Comparison of ENCODE assay signal across 25 mouse cellular contexts in the genomic region with DNA sequence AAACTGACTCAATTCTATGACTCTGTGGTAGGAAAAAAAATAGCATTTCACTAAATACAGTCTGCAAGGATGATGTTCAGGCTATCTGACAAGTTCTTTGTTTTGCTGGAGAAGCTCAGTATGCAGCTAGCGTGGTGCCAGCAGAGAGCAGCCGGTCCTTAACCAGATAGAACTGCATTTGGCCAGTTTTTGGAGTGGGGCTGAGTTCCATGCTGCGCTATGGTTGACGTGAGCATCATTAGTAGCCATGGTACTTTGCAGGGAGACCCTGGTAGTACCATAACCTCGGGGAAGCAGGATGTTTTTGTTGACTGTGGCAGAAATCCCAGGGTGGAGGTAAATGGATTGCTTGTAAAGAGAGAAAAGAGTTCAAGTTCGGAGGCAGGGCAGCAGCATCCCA. TPM values are rescaled to one million over a fixed set of nuclear protein-coding genes. Genes with fewer than 3 reads are reported as not detected.
DNase-seq lines count a peak whose midpoint lies in the region; ATAC-seq lines count a peak whose summit lies in the region.
"Had no signal": no experiment of that assay in that cellular context is flagged by ENCODE, and none has a peak within 500 bp of the region (broad histone marks: within the 10 kb centered on the region; RNA-seq: fewer than 3 reads in every experiment).

No protein-coding gene starts in this region.

- H3K4me3 ChIP-seq in forebrain, embryonic 16.5 days (replicated peaks; ENCODE audit: low read length), result no peak overlapping the region
- no peak overlapping the region for H3K4me3 ChIP-seq in forebrain, embryonic 15.5 days
- H3K4me3 ChIP-seq in limb, embryonic 11.5 days (ENCODE audit: low read depth, low read length), result no peak overlapping the region
- no peak overlapping the region for H3K4me3 ChIP-seq in limb, embryonic 10.5 days
- H3K4me3 ChIP-seq: embryonic facial prominence, embryonic 15.5 days; kidney, embryonic 15.5 days; midbrain, embryonic 12.5 days; neural tube, embryonic 15.5 days; stomach, embryonic 15.5 days had no signal

- H3K36me3 ChIP-seq in forebrain, embryonic 16.5 days (ENCODE audit: control insufficient read depth, insufficient read depth), result no peaks in the 10 kb centered on the region
- H3K36me3 ChIP-seq in forebrain, embryonic 15.5 days, result no peaks in the 10 kb centered on the region
- H3K36me3 ChIP-seq in limb, embryonic 11.5 days (ENCODE audit: control insufficient read depth, insufficient read depth, low read length), result no peaks in the 10 kb centered on the region
- peaks cover 8% of the 10 kb centered on the region; the same call in 1 of the 2 replicates for H3K36me3 ChIP-seq in limb, embryonic 10.5 days
- H3K36me3 ChIP-seq: embryonic facial prominence, embryonic 15.5 days; kidney, embryonic 15.5 days; neural tube, embryonic 15.5 days; stomach, embryonic 15.5 days had no signal

- no peak overlapping the region for H3K9ac ChIP-seq in forebrain, embryonic 16.5 days (replicated peaks; ENCODE audit: low read depth, low read length)
- H3K9ac ChIP-seq in forebrain, embryonic 15.5 days (replicated peaks), result no peak overlapping the region
- no peak overlapping the region for H3K9ac ChIP-seq in limb, embryonic 11.5 days (ENCODE audit: low read length)
- H3K9ac ChIP-seq: embryonic facial prominence, embryonic 15.5 days; hindbrain, embryonic 14.5 days; kidney, embryonic 15.5 days; liver, embryonic 14.5 days; midbrain, embryonic 12.5 days; neural tube, embryonic 15.5 days; stomach, embryonic 15.5 days had no signal

- no peak overlapping the region for H3K27ac ChIP-seq in forebrain, embryonic 16.5 days (ENCODE audit: low read length)
- no peak overlapping the region for H3K27ac ChIP-seq in forebrain, embryonic 15.5 days (replicated peaks)
- no peak overlapping the region for H3K27ac ChIP-seq in limb, embryonic 11.5 days (replicated peaks; ENCODE audit: low read depth, low read length)
- no peak overlapping the region for H3K27ac ChIP-seq in limb, embryonic 10.5 days
- H3K27ac ChIP-seq: embryonic facial prominence, embryonic 15.5 days; hindbrain, embryonic 14.5 days; kidney, embryonic 15.5 days; liver, embryonic 14.5 days; midbrain, embryonic 12.5 days; neural tube, embryonic 15.5 days; stomach, embryonic 15.5 days had no signal

- no peak overlapping the region for H3K4me2 ChIP-seq in forebrain, embryonic 16.5 days (ENCODE audit: low read length)
- H3K4me2 ChIP-seq in forebrain, embryonic 15.5 days (replicated peaks), result no peak overlapping the region
- no peak overlapping the region for H3K4me2 ChIP-seq in limb, embryonic 11.5 days (ENCODE audit: low read depth, severe bottlenecking)
- H3K4me2 ChIP-seq: embryonic facial prominence, embryonic 15.5 days; heart, embryonic 11.5 days; hindbrain, embryonic 14.5 days; kidney, embryonic 15.5 days; midbrain, embryonic 12.5 days; neural tube, embryonic 15.5 days; stomach, embryonic 15.5 days had no signal

- peak; percentile 66; the same call in 1 of the 2 replicates for ATAC-seq in forebrain, embryonic 16.5 days
- no peak for ATAC-seq in forebrain, embryonic 15.5 days (replicated peaks)
- no peak for ATAC-seq in limb, embryonic 11.5 days (ENCODE audit: insufficient number of reproducible peaks, low FRiP score, low TSS enrichment, low read depth)
- ATAC-seq: intestine, postnatal 0 days; lung, postnatal 0 days; Patski had no signal

- DNase-seq in limb, embryonic 11.5 days (ENCODE audit: low spot score), result peak; percentile 24
- no peak for DNase-seq in limb, embryonic 10.5 days (ENCODE audit: low spot score)
- DNase-seq in R1 (ENCODE audit: low read depth, low spot score), result peak; percentile 55
- DNase-seq in retina, postnatal 1 day, result peak; percentile 17
- DNase-seq in right cerebral cortex, adult 18-20 months, result no peak
- DNase-seq: adrenal gland, postnatal 25 days; cerebellum, adult 8-10 months; gastrocnemius, postnatal 36 days; heart, postnatal 10 days; layer of hippocampus, adult 9-11 months; thymus, adult 18-20 months; thymus, postnatal 4 days had no signal

- WGBS in forebrain, embryonic 16.5 days, result 71% methylated on average over 6 of the region's 6 CpGs
- WGBS in forebrain, embryonic 15.5 days, result 67% methylated on average over 6 of the region's 6 CpGs
- WGBS in limb, embryonic 11.5 days, result 60% methylated on average over 6 of the region's 6 CpGs
- 65% methylated on average over 6 of the region's 6 CpGs for WGBS in limb, embryonic 10.5 days

- H3K9me3 ChIP-seq in forebrain, embryonic 16.5 days (ENCODE audit: control insufficient read depth, low read length), result no peaks in the 10 kb centered on the region
- no peaks in the 10 kb centered on the region for H3K9me3 ChIP-seq in forebrain, embryonic 15.5 days
- no peaks in the 10 kb centered on the region for H3K9me3 ChIP-seq in limb, embryonic 11.5 days (ENCODE audit: control insufficient read depth, low read length)
- no peaks in the 10 kb centered on the region for H3K9me3 ChIP-seq in limb, embryonic 10.5 days (replicated peaks)
- H3K9me3 ChIP-seq: embryonic facial prominence, embryonic 15.5 days; kidney, embryonic 15.5 days; midbrain, embryonic 12.5 days; neural tube, embryonic 15.5 days; stomach, embryonic 15.5 days had no signal

- H3K27me3 ChIP-seq in forebrain, embryonic 16.5 days (replicated peaks; ENCODE audit: control insufficient read depth, insufficient read depth, low read length), result no peaks in the 10 kb centered on the region
- no peaks in the 10 kb centered on the region for H3K27me3 ChIP-seq in forebrain, embryonic 15.5 days
- no peaks in the 10 kb centered on the region for H3K27me3 ChIP-seq in limb, embryonic 11.5 days (ENCODE audit: control insufficient read depth, insufficient read depth, low read length)
- H3K27me3 ChIP-seq in limb, embryonic 10.5 days (ENCODE audit: low read depth, poor library complexity, severe bottlenecking), result no peaks in the 10 kb centered on the region
- H3K27me3 ChIP-seq: embryonic facial prominence, embryonic 15.5 days; kidney, embryonic 15.5 days; midbrain, embryonic 12.5 days; neural tube, embryonic 15.5 days; Patski; stomach, embryonic 15.5 days had no signal

- peaks cover 4% of the 10 kb centered on the region; the same call in 1 of the 2 replicates for H3K4me1 ChIP-seq in forebrain, embryonic 16.5 days (replicated peaks; ENCODE audit: control insufficient read depth, insufficient read depth, low read length)
- H3K4me1 ChIP-seq in forebrain, embryonic 15.5 days, result 0 out of 2 replicates have a peak, but pooled peaks cover 4% of the 10 kb centered on the region
- H3K4me1 ChIP-seq in limb, embryonic 11.5 days (ENCODE audit: control insufficient read depth, insufficient read depth, low read length), result no peaks in the 10 kb centered on the region
- peaks cover 10% of the 10 kb centered on the region for H3K4me1 ChIP-seq in limb, embryonic 10.5 days
- H3K4me1 ChIP-seq: embryonic facial prominence, embryonic 15.5 days; kidney, embryonic 15.5 days; neural tube, embryonic 15.5 days; stomach, embryonic 15.5 days had no signal

RNA-seq across cellular contexts. Expression of gene Tpbg, which starts 14.3 kb away (rescaled TPM):
- 7.0 and 8.3 TPM in 2 replicates for polyA plus RNA-seq in forebrain, embryonic 16.5 days (2015; fragmentation: Nextera tagmentation; extraction: Ambion mirVana)
- polyA plus RNA-seq in forebrain, embryonic 15.5 days (2015; fragmentation: Nextera tagmentation; extraction: Ambion mirVana), result 11.7 and 12.0 TPM in 2 replicates
- 26.3 and 29.2 TPM in 2 replicates for polyA plus RNA-seq in limb, embryonic 11.5 days (2014; fragmentation: Nextera tagmentation; extraction: Ambion mirVana)
- polyA plus RNA-seq in limb, embryonic 10.5 days (2016; fragmentation: Nextera tagmentation; extraction: Ambion mirVana), result 19.4 and 23.5 TPM in 2 replicates

Comparison
In these comparisons a context has a peak if more than half of its experiments do, and no peak if none do; other contexts are left out.
1. DNase-seq: peak in limb, embryonic 11.5 days (single experiment), R1 (single experiment) and retina, postnatal 1 day (single experiment); none in limb, embryonic 10.5 days (single experiment) and right cerebral cortex, adult 18-20 months (single experiment).